Mouse (Mus musculus) bone marrow macrophage, adult 2 months (primary cell): ENCODE measurements at regions not wholly inside any gene's neighbourhood (a gene's known extent, or its start where the extent isn't known, plus 50 kb on each side); places are given as distances from the start of the nearest gene placed in this dataset.

Experiments
- CTCF ChIP-seq: IDR thresholded peaks from 2 replicates; pipeline ENCODE4 v1.5.1; 2012; ENCODE audit warnings: low read depth, mild to moderate bottlenecking, low read length, moderate library complexity
- POLR2A ChIP-seq: IDR thresholded peaks from 2 replicates; pipeline ENCODE4 v1.6.1; 2012; ENCODE audit warnings: mild to moderate bottlenecking, low read depth, low read length, borderline replicate concordance

DNA sequence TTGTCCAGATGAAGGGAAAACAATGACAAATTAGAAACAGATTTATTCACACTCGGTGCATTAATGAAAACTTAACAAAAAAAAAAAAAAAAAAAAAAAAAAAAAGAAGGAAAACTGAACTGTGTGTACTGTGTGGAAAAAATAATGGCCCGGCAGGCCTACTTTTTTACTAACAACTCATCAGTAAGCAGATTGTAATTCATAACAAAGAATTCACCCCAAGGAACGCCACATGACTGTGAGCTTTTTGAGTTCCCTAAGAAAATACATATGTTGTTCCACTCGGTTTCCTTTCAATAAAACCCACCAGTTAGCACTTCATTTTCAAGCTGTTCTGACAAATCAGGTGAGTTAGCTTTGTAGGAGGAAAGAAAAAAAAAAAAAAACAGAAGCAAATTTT is 254.4 kb upstream of the Tbx18 start:
- TF ChIP-seq CTCF = no peak
- TF ChIP-seq POLR2A = no peak
